Mouse (Mus musculus) cerebellum, postnatal 36 days (tissue): ENCODE measurements around the gene Agtpbp1.
"Not testable (repeated sequence)": the region's sequence is repeated elsewhere in the genome, so short reads cannot be mapped to it uniquely, and the experiment has no call there.

Experiments
- DNase-seq, 2 experiments: peaks; one replicate each; pipeline ENCODE4 v3.0.0; 2021 to 2022; ENCODE audit warnings: mixed read lengths in 2 of 2

The Agtpbp1 gene

DNA sequence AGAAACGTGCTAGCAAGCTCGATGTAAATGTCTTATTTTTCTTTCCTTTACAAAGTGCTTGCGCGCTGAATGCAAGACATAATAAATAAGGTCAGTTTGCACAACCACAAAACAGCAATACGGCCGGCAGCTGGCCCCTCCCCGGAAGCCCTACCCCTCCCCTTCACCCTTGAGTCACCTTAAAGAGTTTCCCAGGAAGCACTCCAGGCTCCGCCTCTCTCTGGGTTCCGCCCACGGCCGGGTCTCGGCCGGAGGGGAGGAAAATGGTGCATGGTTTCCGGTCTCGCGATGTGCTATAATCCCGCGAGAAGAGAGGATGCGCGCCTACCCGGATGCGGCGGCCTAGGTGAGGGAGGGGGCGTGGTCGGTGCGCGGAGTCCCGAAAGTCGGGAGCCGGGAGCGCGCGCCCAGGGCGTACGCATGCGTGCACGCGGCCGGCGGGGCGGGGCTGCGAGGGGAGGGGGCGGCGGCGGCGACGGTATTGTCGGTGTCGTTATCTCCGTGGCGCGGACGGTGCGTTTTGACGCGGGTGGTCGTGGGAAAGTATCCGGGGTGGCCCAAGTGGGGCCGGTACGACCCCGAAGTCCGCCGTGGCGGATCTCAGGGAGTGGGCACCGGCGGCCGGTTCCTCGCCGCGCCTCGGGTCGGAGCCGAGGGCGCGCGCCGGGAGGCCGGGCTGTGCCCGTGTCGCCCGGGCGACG, at the start of gene Agtpbp1, which contains the start of gene Naa35:
TSS of gene Agtpbp1 (minus strand) at position 281 of the 701 bp plus-strand sequence.
TSS of gene Naa35 (plus strand) at position 313 of the 701 bp plus-strand sequence.
- peak; percentile 99 to 100 for DNase-seq

DNA sequence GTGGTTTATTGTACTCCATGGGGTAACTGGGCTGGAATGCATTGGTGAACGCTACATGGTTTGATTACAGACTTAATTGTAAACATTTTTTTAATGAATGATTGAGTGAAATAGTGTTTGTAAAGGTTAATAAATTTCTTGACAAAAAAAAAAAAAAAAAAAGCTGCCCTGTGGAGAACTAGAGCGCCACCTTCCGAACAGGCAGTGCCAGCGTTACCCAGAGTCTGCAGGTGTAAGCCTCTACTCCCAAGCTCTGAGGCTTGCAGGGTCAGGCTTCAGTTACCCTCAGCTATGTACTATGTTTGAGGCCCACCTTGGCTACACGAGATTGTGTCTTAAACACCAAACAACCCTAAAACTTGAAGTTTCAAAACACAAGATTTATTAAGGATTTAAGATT, 49.6 kb upstream of the Agtpbp1 start:
- DNase-seq: no peak

DNA sequence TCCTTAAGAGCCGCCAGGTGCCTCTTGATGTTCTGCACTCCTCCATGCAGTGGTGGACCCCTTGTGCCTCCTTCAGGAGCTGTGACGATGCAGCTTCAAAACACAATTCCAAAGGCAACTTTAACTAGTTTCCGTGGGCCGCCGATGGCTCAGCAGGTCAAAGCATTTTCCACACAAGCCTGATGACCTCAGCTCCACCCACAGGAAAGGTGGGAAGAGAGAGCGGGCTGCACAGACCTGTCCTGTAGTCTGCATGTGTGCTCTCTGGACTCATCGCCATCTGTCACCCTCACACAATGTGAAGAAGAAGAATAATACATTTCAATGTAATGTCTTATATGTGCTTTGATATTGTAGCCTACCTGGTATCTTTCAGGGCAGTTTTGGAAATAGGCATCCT, 41.7 kb upstream of the Agtpbp1 start:
- peak; percentile 60 to 61 for DNase-seq

DNA sequence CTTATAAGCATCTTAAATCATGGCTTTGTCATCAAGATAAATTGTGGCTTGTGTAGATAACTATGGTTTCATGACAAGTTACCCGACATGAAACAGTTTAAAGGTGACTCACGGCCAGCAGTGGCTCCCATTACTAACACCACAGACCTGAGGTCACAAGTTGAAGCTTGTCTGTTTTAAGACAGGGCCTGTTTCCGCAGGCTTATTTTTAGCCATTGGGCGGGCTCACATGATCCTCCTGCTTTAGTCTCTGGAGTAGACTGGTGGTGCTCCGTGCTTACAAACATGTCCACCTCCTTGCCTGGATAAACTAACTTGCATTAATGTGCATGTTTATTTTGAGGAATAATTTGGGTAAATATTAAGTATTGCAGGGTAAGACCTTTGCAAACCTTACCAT, 39.9 kb upstream of the Agtpbp1 start:
- DNase-seq: no peak

DNA sequence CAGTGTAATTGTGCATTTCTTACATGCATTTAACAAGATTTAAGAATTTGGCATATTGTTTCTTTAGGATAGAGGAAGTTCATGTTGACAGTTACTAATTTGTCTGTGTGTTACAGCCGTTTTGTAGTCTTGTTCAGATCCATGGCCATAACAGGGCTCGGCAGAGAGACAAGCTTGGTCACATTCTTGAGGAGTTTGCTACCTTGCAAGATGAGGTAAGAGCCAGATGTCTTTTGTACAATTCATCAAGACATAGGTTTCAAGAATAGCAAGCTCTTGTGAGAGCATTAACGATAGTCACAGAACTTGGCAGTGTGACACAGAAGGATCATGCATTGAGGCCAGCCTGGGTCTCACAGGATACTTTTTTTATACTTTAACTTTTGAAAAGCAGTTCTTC, 39.4 kb upstream of the Agtpbp1 start:
- DNase-seq: no peak

DNA sequence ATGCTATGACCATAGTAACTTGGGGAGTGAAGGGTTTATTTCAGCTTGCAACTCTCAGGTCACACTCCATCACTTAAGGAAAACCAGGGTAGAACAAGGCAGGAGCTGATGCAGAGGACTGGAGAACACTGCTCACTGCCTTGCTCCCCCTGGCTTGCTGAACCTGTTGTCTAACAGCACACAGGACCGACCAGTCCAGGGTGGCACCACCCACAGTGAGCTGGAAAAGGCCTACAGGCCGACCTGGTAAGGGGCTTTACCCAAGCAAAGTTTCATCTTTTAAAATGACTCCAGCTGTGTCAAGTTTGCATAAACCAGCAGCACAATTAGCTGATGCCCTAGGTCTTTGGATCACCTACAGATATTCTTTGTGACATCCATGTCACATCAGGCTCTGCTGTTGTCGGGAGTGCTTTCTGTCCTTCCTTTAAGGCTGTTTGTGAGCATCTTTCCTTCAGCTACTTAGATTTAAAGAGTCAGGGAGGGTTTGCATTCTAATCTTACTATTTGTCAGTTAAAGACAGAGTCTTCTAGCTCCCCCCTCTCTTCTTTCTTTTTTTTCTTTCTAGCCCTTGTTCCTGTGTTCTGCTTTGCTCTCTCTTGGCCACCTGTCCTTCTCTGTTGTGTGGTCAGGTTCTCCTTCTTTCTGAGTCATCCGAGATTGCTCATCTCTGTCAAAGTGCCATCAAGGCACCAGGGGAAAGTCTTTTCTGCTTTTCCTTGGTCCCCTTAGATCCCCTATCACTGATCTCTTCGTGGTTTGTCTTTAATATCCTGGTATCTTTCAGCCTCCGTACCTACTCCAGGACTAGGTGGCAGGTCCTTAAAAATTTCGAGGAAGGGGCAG, 36.8 kb upstream of the Agtpbp1 start:
- DNase-seq: no peak

DNA sequence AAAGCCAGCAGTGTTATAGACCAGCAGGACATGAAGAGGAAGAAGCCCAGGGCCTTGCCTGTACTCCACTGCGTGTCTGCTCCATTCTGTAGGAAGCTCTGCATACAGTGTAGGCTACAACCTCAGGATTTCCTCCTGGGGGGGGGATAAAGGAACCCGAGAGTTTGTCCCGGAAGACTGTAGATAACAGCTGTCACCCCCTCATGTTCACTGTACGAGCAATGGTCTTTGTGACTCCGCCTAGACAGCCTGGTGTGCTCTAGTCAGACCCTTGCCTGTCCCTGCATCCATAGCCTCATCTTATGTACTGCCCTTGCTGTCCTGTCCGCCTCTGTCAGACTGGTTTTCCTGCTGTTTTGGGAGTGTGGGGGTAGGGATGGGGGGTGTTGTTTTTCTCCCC, 33.4 kb upstream of the Agtpbp1 start:
- no peak for DNase-seq

DNA sequence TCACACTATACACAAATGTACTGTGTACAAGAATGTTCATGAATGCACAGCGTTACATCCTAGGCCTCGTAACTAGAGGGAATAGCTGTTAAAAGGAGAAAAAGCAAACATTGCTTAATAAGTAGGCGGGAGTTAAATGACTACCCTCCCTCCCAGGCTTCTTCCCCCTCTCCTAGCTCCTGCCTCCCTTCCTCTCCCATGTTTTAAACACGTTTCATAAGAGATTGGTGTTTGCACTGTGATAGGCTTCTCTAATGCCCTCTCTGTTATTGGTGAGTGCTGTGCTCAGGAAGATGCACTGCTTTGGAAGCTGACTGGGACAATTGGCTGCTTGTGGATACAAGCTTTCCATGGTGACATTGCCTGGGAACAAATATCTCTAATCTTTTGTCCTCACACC, 30.5 kb upstream of the Agtpbp1 start:
- DNase-seq: no peak

DNA sequence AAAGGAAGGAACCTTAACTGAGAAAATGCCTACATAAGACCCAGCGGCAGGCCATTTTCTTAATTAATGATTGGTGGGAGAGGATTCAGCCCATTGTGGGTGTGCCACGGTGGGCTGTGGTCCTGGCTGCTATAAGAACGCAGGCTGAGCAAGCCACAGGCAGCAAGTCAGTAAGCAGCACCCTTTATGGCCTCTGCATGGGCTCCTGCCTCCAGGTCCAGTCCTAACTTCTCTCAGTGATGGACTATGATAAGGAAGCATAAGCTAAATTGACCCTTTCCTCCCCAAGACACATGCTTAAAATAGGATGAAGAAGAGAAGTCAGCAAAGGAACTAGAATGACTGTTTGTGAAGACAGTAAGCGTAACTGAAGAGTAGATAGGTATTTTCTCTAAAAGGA, 30.1 kb upstream of the Agtpbp1 start:
- no peak for DNase-seq

DNA sequence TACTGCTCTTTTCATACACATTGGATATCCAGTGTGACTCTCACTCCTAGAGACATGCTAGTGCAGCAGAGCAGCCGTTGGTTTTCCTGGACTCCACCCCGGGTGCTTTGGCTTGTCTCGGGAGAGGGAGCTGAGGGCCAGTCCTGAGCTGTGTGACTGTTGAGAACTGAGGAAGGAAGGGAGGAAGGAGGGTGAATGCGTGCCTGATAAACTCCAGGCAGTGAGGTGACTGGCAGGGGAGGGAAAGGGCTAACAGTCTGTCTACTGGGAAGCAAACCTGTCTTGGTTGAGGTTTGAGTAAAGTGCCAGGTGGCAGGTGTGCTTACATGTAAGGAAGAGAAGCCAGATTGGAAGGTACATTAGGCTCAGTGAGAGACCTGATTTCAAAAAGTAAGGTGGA, 28.8 kb upstream of the Agtpbp1 start:
- no peak for DNase-seq

DNA sequence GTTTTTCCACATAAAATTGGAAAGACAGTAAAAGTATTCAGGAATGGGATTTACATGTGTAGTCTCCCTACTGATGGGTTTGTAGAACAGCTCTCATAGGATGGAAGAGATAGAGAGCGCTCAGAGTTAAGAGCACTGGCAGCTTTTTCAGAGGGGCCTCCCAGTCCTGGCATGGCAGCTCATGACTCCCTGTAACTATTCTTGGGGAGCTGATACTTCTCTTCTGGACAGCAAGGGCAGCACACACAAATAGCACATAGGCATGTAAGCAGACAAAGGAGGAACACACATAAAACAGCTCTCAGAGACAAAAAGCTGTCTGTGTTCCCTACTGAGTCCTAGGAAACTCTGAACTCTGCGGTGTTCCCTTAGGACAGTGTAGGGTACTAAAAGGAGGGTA, 25.4 kb upstream of the Agtpbp1 start:
- no peak for DNase-seq

DNA sequence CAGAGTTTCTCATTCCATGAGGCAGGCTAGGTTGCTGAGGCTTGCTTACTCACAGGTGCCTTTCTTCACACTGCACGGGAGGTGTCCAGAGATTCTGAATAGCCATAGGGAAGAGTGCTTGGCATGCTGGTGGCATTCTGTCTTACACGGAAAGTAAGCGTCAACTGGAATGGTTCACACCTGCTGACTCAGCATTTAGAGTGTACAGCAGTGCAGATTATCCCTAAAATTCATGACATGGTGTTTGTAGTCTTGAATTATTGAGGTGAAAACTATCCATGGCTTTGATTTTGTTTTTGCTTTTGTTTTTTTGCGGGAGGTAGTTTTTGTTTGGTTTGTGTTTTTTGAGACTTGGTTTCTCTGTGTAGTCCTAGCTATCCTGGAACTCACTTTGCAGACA, 24.9 kb upstream of the Agtpbp1 start:
- DNase-seq: no peak

DNA sequence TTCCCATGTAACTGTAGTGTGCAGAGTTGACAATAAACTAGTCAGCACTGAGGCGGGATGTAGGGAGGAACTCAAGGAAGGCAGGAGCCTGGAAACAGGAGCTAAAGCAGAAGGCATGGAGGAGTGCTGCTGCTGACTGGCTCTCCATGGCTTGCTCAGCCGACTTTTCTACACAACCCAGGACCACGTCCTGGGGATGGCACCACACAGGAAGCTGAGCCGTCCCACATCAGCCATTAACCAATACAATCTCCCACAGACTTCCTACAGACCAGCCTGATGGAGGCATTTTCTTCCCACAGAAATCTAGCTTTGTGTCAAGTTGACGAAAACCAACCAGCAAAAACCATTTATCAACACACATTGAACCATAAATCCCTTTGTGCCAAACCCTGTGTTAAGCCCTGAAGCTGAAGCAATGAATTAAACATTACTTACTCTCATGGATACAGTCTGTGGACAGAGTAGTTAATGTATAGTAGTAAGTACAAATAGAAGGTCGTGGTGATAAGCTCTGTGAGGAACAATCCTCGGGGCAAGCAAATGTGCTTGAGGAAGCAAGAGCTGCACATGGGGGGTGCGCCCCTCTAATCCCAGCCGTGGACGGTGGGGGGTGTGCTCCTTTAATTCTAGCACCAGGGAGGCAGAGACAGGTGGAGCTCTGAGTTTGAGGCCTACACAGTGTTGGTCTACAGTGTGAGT, 20.3 kb upstream of the Agtpbp1 start:
- no peak for DNase-seq

DNA sequence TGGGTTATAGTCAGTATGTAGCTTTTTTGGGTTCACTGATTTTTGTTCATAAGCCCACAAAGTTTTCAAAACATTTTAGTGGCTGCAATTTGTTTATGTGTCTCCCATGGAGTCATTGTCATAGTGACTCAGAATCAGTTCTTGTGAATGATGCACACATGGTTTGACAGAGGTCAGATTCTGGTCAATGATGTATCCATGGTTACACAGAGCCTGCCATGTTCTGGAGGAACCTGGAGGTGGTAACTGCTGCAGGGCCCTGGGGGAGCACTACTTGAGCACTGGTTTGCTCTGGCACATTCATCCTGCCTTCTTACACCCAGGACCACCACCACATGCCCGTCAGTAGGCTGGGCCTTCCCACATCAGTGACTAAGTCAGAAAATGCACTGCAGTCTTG, 19.5 kb upstream of the Agtpbp1 start:
- DNase-seq: no peak

DNA sequence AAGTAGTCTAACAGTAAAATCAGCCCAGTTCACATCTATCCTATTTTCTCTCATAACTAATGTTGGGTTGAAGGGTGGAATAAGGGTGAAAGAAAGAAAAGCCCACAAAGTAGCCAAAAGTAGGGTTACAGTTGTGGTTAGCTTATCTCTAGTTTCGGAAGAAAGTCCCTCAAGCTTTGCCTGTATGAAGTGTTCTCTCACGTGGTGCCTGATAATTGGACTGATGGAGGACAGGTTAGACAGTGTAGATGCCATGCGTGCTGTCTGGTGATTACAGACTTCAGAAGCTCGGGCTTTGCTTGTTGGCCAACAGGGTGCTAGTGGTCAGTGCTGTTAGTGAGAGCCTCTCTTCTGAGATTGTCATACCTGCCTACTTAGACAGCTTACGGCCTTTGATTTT, 18.1 kb upstream of the Agtpbp1 start:
- DNase-seq: no peak

DNA sequence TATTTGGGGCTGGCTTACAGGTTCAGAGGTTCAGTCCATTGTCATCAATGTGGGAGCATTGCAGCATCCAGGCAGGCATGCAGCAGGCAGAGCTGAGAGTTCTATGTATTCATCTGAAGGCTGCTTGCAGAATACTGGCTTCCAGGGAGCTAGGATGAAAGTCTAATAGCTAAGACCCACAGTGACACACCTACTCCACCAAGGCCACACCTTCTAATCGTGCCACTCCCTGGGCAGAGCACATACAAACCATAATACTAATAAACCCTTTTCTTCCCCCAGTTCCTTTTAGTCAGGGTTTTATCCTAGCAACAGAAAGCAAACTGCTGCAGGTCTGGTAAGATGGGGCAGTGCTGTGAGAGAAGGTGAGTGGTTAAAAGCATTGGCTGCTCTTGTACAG, 7.6 kb upstream of the Agtpbp1 start:
- no peak for DNase-seq

DNA sequence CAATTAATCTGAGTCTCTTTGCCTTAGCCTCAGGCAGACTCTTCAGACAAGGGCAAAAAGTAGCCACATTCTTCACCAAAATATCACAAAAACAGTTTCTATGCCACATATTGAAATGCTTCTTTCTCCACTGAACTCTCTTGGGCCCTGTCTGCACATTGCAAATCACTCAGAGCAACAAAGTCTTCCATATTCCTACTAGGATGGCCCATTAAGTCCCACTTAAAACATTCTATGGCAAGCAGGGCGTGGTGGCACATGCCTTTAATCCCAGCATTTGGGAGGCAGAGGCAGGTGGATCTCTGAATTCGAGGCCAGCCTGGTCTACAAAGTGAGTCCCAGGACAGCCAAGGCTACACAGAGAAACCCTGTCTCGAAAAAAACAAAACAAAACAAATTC, 7.0 kb upstream of the Agtpbp1 start:
- not testable (repeated sequence) for DNase-seq

DNA sequence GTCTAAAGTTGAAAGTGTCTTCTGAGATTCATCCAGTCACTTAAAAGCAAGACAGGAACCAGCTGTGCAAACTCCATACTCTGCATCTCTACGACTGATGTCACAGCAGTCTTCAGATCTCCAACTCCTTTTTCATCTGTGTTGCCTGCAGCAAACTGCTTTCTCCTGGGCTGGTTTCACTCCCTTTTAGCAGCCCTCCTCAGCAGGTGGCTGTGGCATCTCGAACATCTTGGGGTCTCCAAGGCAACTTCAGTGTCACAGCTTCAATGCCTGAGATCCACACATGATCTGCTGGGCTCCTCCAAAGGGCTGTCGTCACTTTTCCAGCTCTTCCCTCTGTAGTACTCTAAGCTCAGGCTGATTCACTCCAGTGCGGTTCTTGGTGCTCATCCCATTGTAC, 5.7 kb upstream of the Agtpbp1 start:
- no peak for DNase-seq

DNA sequence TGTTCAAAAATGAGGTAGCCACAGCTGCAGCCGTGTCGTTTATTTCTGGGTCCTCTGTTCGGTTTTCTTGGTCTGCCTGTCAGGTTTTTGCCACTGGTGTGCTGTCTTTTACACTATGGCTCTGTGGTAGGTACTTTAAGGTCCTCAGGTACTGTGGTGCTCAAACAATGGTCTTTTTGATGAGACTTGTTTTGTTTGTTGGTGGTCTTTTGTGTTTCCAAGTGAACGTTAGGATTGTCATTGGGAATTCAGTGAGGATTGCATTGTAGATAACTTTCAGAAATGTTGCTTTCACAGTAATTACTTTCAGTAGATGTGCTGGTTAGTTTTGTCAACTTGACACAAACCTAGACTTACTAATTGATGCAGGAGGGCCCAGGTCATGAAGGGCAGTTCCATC, 4.6 kb upstream of the Agtpbp1 start:
- DNase-seq: no peak

DNA sequence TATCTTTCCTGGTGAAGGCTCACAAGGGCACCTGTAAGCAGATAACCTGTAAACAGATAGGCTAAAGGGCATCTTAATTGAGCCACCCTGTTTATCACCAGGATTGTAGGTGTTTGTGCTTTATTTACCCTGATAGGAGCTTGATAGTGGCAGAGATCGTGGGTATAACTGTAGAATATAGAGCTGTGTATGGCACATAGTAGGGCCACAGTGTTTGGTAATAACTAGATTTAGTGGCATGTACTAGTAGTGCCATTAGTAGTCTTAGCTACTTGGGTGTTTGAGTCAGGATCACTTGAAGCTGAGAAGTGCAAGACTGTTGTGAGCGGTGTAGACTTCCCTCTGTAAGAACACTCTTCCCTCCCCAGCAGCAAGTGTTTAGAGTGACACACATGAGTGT, 2.2 kb upstream of the Agtpbp1 start:
- DNase-seq: no peak

DNA sequence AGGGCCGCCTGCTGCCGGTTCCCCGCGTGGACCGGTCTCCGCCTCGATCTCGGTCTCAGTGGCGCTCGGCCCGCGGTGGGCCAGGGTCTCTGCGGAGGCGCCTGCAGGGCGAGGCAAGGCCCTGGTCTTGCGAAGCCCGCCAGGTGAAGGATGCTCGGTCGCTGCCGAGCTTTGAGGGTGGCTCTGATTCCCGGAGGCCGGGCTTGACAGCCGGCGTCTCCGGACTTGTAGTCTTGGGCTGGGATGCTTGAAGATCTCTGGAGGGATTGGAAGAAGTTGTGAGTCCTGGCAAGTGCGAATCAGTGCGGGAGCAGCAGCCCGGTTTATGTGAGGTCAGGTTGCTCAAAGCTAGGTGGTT, 600 bp upstream of the Agtpbp1 start:
- DNase-seq: no peak

DNA sequence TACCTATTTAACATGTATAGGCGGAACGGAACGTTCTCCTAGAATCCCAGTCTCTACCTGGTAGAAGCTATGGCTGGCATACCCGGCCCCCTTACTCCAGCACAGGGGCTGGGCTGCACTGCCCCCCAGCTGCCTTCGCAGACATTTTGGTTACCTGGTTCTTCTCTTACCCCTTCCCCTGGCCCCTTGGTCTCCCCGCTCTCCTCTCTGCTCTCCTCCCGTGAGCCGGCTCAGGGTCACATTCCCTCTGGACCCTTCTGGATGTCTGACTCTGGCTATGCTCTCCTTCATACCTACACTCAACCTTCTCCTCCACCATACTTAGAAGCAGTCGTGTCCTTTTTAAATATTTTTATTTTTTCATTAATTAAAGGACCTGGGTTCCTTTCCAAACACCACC, 546 bp downstream of the Agtpbp1 start:
- DNase-seq: peak; percentile 43 to 53

DNA sequence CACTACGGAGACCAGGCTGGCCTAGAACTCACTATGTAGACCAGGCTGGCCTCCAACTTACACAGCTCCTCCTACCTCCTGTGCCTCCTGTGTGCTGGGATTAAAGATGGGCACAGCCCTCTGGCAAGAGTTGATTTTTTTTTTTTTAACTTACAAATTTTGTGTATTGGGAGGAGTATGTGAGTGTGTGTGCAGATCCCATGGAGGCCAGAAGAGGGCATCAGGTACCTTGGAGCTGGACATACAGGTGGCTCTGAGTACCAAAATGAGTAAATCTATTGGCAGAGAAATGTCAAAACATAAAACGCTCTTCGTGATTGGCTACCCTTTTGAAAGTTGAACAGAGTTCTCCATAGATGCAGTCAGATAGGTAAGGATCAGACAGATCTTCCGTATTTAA, 4.1 kb downstream of the Agtpbp1 start:
- no peak for DNase-seq

DNA sequence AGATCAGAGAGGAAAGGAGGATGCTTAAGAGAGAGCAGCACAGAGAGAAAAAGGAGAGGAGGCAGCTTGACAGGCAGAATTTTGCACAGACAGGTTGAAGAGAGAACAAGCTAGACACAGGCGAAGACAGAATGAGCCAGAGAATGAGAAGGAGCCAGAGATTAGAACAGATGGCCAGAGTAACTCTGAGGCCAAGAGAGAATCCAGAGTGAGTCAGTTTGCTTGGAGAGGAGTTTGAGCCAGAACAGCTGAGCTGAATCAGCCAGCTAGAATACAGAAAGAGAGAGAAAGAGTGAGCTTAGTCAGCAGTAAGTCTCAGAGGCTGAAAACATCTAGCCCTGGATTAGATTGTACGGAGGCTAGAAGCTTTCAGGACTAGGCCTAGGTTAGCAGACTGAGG, 12.5 kb downstream of the Agtpbp1 start:
- DNase-seq: peak in 1 of 2 experiments; percentile 21
